Mouse (Mus musculus): ENCODE data around the gene Dennd2a.
A peak's percentile ranks its signal among the peaks of the same experiment; 100 is the strongest.

The Dennd2a gene

GRCm38 (mm10) chr6:39556900-39557659 lies 587 bp downstream of the Dennd2a start:
- DNase-seq (ENCODE audit: low read depth, low spot score) = peak; percentile 63

GRCm38 (mm10) chr6:39555648-39555945 lies 2.1 kb downstream of the Dennd2a start:
- no peak for DNase-seq (ENCODE audit: low read depth, low spot score)

DNA sequence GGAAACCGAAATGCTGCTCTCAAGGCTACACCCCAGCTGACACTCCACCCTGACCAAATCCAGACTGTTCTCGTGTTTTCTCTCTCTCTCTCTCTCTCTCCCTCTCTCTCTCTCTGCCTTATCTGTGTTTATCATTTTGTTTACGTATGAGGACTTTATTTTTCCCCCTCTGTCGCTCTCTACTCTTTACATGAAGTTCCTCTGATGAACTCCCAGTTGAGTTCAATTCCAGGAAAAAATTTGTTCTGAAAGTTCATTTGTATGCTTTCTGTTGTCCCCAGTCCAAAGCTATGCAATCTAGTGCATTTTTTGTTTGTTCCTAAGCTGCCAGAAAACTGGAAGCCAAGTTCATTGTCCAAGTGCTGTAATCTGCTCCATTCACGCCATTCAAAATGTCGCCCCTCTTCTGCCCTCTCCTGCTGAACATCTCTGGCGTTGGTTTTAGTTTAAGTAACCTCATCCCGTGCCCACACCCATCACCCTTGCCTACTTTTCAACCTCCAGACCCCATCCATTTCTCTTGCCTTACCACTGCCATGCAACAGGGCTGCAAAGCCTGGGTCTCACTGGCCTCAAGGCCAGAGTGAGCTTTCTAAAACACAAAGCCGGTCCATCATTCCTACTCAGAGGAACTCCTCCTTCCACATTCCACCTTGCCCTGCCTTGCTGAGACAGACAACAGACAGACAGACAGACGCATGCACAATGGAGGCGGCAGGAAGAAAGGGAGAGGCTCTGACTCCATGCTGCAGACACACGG lies 2.6 kb downstream of the Dennd2a start:
- no peak for DNase-seq (ENCODE audit: low read depth, low spot score)

- peak; percentile 80 for DNase-seq (ENCODE audit: low read depth, low spot score)
Measured at GRCm38 (mm10) chr6:39551981-39552636, 5.6 kb downstream of the Dennd2a start.

DNA sequence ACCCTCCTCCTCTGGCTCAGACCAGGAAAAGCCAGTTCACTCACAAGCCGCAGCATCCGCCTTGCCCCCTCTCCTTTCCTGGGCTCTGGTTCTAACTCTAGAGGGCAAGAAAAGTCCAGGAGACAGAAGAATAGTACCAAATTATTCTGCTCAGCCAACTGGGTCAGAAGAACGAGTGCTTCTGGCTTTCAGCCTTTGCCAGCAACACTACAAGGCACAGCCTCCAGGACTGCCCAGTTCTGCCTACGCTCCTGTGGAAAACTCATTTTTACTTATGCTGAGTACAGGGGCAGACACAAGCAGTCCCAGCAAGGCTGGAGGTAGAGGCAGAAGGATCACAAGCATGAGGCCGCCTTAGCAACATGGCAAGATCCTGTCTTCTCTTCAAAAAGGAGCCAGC lies 9.6 kb downstream of the Dennd2a start:
- no peak for DNase-seq (ENCODE audit: low read depth, low spot score)

DNA sequence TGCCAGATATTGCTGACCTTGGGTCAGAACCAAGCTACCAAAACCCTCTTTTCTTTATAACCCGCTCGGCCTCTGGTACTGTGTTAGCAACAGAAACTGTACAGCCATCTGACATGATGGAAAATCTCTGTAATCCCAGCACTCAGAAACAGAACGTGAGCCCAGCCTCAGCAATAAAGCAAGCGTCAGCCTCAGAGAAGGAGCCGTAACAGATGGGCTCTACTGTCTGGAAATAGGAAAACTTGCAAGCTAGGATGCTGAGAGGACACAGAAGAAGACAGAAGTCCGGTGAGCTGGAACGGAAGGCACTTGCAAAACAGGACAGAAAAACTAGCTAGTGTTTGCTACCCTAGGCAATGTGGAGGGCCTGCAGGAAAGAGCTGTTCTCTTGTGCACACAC lies 12.2 kb downstream of the Dennd2a start:
- no peak for DNase-seq (ENCODE audit: low read depth, low spot score)

- DNase-seq (ENCODE audit: low read depth, low spot score) = no peak
Measured at GRCm38 (mm10) chr6:39543769-39544420, 13.8 kb downstream of the Dennd2a start.

GRCm38 (mm10) chr6:39542631-39543597 lies 14.8 kb downstream of the Dennd2a start:
- peak; percentile 90 for DNase-seq (ENCODE audit: low read depth, low spot score)

GRCm38 (mm10) chr6:39540563-39540962 lies 17.1 kb downstream of the Dennd2a start:
- DNase-seq (ENCODE audit: low read depth, low spot score) = no peak

DNA sequence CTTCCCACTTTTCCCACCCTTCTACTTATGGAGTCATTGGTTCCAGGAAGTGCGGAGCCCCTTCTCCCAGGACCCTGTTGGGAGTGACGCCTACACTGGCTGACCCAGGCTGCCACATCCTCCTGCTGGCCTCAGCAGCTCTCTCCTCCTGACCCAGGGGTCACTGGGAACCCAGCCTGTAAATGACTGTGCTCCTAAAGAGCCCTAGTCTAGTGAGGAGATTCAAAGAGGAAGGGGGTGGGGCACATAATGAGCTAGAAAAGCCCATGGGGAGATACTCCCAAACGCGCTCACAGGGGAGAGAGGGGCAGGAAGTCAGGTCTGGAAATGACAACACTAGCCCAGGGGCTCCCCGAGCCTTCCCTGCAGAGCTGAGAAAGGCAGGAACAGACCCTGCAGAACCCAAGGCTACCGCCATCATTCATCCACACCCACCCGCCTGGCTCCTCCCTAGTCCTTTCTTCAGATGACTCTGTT lies 17.9 kb downstream of the Dennd2a start:
- peak; percentile 42 for DNase-seq (ENCODE audit: low read depth, low spot score)

DNA sequence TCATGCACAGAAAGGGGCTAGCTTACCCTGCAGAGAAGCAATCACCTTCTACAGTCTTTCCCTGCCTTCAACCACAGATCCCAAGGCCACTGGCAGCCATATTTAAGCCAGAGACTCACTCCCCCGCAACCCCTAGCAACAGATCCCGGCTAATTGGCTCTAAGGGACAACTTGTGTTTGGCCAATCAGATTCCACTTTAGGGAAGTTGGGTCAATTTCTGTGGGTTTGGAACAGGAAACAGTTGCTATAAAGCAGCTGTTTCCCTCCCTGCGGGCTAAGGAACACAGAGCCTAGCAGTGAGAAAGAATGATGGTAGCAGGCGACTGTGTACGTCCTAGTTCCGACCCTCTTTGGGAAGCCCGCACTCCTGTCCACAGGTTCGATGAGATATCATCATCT lies 19.4 kb downstream of the Dennd2a start:
- no peak for DNase-seq (ENCODE audit: low read depth, low spot score)

GRCm38 (mm10) chr6:39537276-39537675 lies 20.4 kb downstream of the Dennd2a start:
- DNase-seq (ENCODE audit: low read depth, low spot score) = no peak

- DNase-seq (ENCODE audit: low read depth, low spot score) = no peak
Measured at GRCm38 (mm10) chr6:39536621-39537020, 21.0 kb downstream of the Dennd2a start.

DNA sequence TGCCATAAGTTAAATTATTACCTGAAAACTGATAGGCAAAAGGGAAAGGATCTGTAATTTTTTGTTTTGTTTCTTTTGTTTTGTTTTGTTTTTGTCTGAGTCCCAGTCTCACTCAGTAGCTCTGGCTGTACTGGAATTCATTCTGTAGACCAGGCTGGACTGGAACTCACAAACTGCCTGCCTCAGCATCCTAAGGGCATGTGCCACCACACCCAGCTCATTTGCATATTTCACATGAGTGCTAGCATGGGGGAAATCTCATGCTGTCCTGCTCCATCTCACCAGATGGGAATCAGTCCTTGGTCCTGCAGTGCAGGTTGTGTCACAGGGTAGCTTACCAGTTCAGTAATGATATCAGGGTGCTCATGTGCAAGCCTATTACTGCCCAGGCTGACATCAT lies 22.7 kb downstream of the Dennd2a start:
- no peak for DNase-seq (ENCODE audit: low read depth, low spot score)

DNA sequence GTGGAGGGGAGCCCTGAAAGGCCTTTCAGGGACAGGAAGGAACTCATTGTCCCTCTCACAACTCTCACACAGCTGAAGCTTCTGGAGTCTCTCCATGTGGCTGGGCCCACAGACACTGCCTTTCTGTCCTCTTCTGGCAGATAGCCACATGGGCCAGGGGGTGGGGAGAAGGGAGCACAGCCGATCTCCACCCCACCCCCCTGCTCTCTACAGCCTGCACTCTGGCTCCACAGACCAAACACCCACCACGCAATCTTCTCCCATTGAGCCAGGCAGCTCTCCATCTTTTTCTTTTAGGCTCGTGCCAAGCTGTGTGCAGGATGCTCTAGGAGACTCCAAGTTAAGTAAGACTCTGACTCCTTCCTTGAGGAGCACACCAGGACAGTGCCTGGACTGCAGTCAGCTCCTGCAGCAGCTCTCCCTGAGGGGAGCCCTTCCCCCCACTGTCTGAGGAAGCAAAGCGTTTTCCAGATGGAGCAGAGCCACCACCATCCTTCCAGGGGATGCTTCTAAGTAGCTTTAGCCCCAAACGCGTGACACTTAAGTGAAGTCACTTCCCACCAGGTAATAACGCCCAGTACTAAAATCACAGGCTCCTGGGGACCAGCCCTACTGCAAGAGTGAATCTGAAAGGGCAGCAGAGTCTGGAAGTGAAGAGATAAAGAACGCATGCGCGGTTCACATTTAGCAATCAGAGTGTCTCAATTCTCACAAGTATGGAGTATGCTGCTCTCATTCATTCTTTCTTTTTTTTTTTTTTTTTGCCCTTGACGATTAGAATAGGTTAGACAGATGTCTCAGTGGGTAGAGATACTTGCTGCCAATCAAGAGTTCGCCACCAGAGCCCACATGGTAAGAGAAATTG lies 28.8 kb downstream of the Dennd2a start:
- no peak for DNase-seq (ENCODE audit: low read depth, low spot score)

GRCm38 (mm10) chr6:39527811-39528210 lies 29.9 kb downstream of the Dennd2a start:
- DNase-seq (ENCODE audit: low read depth, low spot score) = no peak

DNA sequence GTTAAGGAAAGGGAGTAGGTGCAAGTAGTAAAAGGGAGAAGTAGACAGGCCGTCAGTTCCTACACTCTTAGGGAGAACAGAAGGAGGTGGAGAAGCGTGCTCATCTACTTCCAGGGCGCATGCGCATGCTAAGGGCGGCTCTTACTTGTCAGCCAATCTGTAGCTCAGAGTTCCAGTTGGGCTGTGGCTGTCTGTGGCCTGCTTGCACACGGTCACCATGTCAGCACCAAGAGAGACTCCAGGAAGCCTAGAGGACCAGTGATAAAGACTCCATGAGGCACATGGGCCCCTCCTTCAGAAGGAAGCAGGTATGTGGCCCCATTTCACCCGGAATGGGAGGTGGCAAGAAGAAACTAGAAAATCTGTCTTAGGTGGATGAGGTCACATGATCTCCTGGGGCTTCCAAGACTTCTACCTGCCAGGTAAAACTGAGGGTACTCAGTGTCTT lies 30.3 kb downstream of the Dennd2a start:
- DNase-seq (ENCODE audit: low read depth, low spot score) = no peak

- no peak for DNase-seq (ENCODE audit: low read depth, low spot score)
Measured at GRCm38 (mm10) chr6:39526797-39527196, 30.9 kb downstream of the Dennd2a start.

GRCm38 (mm10) chr6:39523161-39523560 lies 34.5 kb downstream of the Dennd2a start:
- DNase-seq (ENCODE audit: low read depth, low spot score) = no peak

DNA sequence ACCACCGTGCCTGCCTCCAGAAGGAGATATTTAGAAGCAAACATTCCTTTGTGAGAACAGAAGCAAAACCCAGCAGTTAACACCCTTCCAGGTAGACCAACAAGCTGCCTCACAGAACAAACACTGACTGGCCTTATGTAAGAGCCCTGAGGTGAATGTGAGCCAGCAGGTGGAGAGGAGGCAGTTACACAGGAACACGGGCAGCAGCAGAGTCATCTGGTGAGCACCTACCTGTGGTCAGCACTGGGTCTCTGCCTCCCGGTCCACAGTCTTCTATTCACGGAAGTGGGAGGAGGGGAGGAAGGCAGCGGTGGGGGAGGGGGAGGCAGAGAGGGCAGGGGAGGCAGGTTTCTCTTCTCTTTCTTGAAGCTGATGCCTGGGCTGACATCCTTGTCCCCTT lies 35.2 kb downstream of the Dennd2a start:
- DNase-seq (ENCODE audit: low read depth, low spot score) = no peak

Data from 3T3-L1 (cell line).